Mouse (Mus musculus) lung, adult 2 months (tissue): Measurements from ENCODE around the gene Fam214b. TPM values are rescaled to one million over a fixed set of nuclear protein-coding genes. Genes with fewer than 3 reads are reported as not detected.

ENCODE experiments used
- DNase-seq: peaks from one replicate; pipeline ENCODE4 v3.0.0; 2022
- H3K4me1 ChIP-seq: fragments of 200-500 bp; 2 replicates; pipeline ENCODE4 v1.6.1; 2011; ENCODE audit warnings: low read length; ENCODE audit not compliant: control insufficient read depth, insufficient read depth
- H3K4me3 ChIP-seq: fragments of 200-500 bp; replicated peaks from 2 replicates; pipeline ENCODE3; 2011; ENCODE audit warnings: low read depth, mild to moderate bottlenecking, control low read depth, low read length; ENCODE audit errors: extremely low read depth
- CTCF ChIP-seq: fragments of 200-500 bp; IDR thresholded peaks from 2 replicates; pipeline ENCODE4 v1.5.1; 2011; ENCODE audit warnings: mild to moderate bottlenecking, low read length, control low read depth; ENCODE audit not compliant: insufficient read depth
- POLR2A ChIP-seq: fragments of 200-500 bp; IDR thresholded peaks from 2 replicates; pipeline ENCODE4 v1.6.1; 2011; ENCODE audit warnings: low read depth, mild to moderate bottlenecking, control low read depth, low read length, borderline replicate concordance; ENCODE audit errors: extremely low read depth
- WGBS: fragments of 180-500 bp; shearing (Covaris S2); methylation state at CpG from one replicate; pipeline ENCODE4 v1.1.7; 2018; 5-methylcytosine and 5-hydroxymethylcytosine counted together
- polyA plus RNA-seq: library from polyadenylated mRNA; depleted of rRNA; stranded (reverse); fragments of >200 nt; gene quantifications from 2 replicates; pipeline ENCODE4 v1.2.3, GENCODE M21; 2012

Gene Fam214b
- polyA plus RNA-seq, 1 experiment: 24.9 TPM

- under 1% methylated on average over 88 of the region's 90 CpGs for WGBS
Measured at GRCm38 (mm10) chr4:43058753-43059654, 13.0 kb upstream of the Fam214b start, which contains the start of gene Unc13b. Gene Unc13b, plus strand, starts transcription at chr4:43058953.

GRCm38 (mm10) chr4:43058392-43058752 lies 12.4 kb upstream of the Fam214b start:
- DNase-seq: no peak
- TF ChIP-seq POLR2A: no peak
- TF ChIP-seq CTCF: no peak
- peak overlapping the region; percentile 61 for H3K4me3 ChIP-seq
- H3K4me1 ChIP-seq: 0 out of 2 replicates have a peak, but pooled peaks cover 2% of the 10 kb centered on the region
- WGBS: 20% methylated on average over 8 of the region's 8 CpGs

More at GRCm38 (mm10) chr4:43058753-43059654, 13.0 kb upstream of the Fam214b start, which contains the start of gene Unc13b:
- TF ChIP-seq POLR2A: peak; percentile 83; the same call in 1 of the 2 replicates
- TF ChIP-seq CTCF: no peak
- 0 out of 2 replicates have a peak, but pooled peaks cover 2% of the 10 kb centered on the region for H3K4me1 ChIP-seq
- H3K4me3 ChIP-seq: peak within 1 kb of the TSS; percentile 80
- peak; percentile 91 for DNase-seq

- no peak for DNase-seq
- Histone ChIP-seq H3K4me3 (no peak overlapping the region), H3K4me1 (0 out of 2 replicates have a peak, but pooled peaks cover 2% of the 10 kb centered on the region)
- TF ChIP-seq POLR2A: no peak
- TF ChIP-seq CTCF: no peak
- 79% methylated on average over 5 of the region's 5 CpGs for WGBS
Measured at GRCm38 (mm10) chr4:43057654-43058053, 11.6 kb upstream of the Fam214b start.

GRCm38 (mm10) chr4:43052627-43053026 lies 6.6 kb upstream of the Fam214b start:
- H3K4me3 ChIP-seq: no peak overlapping the region
- WGBS: 10% methylated on average over 4 of the region's 4 CpGs
- DNase-seq: peak; percentile 39
- no peaks in the 10 kb centered on the region; the same call in 1 of the 2 replicates for H3K4me1 ChIP-seq
- TF ChIP-seq POLR2A: no peak
- TF ChIP-seq CTCF: peak; percentile 35; the same call in 1 of the 2 replicates

- WGBS: 6% methylated on average over 5 of the region's 5 CpGs
- peak; percentile 33 for DNase-seq
- TF ChIP-seq CTCF: peak; percentile 38; the same call in 1 of the 2 replicates
- no peak for TF ChIP-seq POLR2A
- Histone ChIP-seq H3K4me3 (no peak overlapping the region), H3K4me1 (peaks cover 12% of the 10 kb centered on the region)
Measured at GRCm38 (mm10) chr4:43047231-43047630, 1.2 kb upstream of the Fam214b start.

GRCm38 (mm10) chr4:43046607-43047006 lies 587 bp upstream of the Fam214b start:
- Histone ChIP-seq H3K4me3 (no peak overlapping the region), H3K4me1 (peaks cover 12% of the 10 kb centered on the region)
- no peak for TF ChIP-seq CTCF
- TF ChIP-seq POLR2A: no peak
- WGBS: 38% methylated on average over 5 of the region's 5 CpGs
- no peak for DNase-seq

GRCm38 (mm10) chr4:43045285-43045658 lies 748 bp downstream of the Fam214b start:
- WGBS: 6% methylated on average over 13 of the region's 13 CpGs
- no peak for DNase-seq
- TF ChIP-seq CTCF (no peak), POLR2A (no peak)
- peak overlapping the region; percentile 71 for H3K4me3 ChIP-seq
- H3K4me1 ChIP-seq: peaks cover 12% of the 10 kb centered on the region

GRCm38 (mm10) chr4:43044673-43045072 lies 1.3 kb downstream of the Fam214b start:
- WGBS: 7% methylated on average over 4 of the region's 4 CpGs
- Histone ChIP-seq H3K4me1 (peaks cover 12% of the 10 kb centered on the region), H3K4me3 (peak overlapping the region; percentile 40)
- peak; percentile 41 for DNase-seq
- TF ChIP-seq POLR2A: peak; percentile 27; the same call in 1 of the 2 replicates
- TF ChIP-seq CTCF: no peak

- Histone ChIP-seq H3K4me1 (peaks cover 20% of the 10 kb centered on the region), H3K4me3 (no peak overlapping the region)
- 15% methylated on average over 7 of the region's 7 CpGs for WGBS
- peak; percentile 50 for DNase-seq
- TF ChIP-seq CTCF (no peak), POLR2A (no peak)
Measured at GRCm38 (mm10) chr4:43043644-43044357, 2.2 kb downstream of the Fam214b start.
